Mouse (Mus musculus) lung, postnatal 4 days (tissue): ENCODE measurements around the gene Casz1.

Source experiments
- DNase-seq, 2 experiments: peaks; one replicate each; pipeline ENCODE4 v3.0.0; 2021

Casz1 gene

GRCm38 (mm10) chr4:148804137-148804779 lies at the start of gene Casz1:
TSS of gene Casz1 (plus strand) at chr4:148804429.
- DNase-seq = peak; percentile 96 to 97

DNA sequence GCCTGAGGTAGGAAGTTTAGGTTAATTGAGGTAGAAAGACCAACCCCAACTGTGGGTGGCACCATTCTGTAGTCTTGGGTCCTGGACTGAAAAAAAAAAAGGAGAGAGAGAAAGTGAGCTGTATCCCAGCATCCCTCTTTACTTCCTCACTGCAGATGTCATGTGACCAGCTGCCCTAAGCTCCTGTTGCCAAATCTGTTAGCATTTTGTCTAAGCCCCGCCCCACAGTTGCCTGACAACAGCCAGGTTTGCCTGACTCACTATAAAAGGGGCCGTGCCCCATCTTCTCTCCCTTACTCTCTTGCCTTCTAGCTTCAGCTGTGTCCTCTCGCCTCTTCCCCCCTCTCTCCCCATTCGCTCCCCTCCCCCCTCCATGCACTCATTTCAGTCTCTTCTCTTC lies 45.4 kb upstream of the Casz1 start:
- DNase-seq = no peak

GRCm38 (mm10) chr4:148760152-148760551 lies 44.1 kb upstream of the Casz1 start:
- DNase-seq = no peak

GRCm38 (mm10) chr4:148766021-148766775 lies 38.0 kb upstream of the Casz1 start:
- DNase-seq = no peak

GRCm38 (mm10) chr4:148767655-148768305 lies 36.4 kb upstream of the Casz1 start:
- no peak for DNase-seq

GRCm38 (mm10) chr4:148768649-148769048 lies 35.6 kb upstream of the Casz1 start:
- peak; percentile 8 to 38 for DNase-seq

DNA sequence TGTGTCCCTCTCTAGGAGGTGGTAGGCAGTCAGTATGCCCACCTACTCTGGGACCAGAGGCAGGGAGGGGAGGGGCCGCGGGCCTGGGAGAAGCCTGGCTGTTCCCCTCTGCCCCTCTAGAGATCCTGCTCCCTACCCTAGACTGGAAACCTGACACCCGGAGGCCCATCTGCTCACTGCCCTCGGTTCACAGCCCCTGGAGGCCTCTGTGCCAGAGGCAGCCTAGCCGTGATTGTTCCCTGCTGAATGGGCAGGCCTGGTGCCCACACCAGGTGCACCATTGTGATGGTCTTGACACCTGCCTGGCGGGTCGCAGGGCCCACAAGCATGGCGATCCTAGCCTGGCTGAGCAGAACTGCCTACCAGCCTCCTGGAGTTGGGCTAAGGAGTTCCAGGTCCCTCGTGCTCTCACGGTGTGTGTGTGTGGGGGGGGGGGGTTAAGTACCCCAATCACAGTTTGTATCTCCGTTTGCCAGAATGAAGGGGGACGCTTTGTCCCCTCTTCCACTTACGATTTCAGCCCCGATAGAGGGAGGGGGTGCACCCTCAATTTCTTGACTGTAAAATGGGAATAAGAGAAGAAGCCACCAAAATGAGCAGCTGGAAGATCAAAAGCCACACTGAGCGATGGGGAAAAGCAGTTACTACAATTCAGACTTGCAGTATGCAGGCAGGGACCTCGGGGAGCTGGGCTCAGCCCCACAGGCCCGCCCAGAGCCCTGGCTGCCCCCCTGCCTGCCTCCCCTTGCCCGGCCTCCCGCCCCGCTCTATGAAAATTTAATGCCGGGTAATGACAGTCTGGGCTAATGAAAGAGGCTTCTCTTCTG lies 33.4 kb upstream of the Casz1 start:
- no peak for DNase-seq

DNA sequence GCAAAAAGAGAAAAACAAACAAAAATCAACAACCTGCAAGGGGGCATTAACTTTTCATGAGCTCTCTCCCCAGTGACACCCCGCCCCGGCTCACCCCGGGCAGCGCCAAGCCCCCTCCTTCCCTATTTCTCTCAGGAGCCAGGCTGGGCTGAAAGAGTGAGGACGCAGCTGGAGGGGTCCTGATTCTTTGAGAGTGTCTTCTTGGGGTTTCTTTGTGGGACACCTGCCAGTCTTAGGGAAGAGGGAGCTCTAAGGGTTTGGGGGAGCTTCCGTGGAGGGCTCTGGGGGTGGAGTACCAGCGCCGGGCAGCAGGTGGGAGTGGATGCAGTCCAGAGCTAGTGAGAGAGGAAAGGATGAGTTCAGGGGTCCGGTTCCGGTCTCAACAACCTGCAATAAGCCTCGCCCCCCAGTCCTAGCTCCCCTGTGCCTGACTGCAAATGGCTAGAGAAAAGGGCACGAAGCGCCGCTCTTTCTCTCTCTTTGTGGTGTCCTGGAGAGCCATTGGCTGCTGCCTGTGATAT lies 32.8 kb upstream of the Casz1 start:
- DNase-seq = no peak

DNA sequence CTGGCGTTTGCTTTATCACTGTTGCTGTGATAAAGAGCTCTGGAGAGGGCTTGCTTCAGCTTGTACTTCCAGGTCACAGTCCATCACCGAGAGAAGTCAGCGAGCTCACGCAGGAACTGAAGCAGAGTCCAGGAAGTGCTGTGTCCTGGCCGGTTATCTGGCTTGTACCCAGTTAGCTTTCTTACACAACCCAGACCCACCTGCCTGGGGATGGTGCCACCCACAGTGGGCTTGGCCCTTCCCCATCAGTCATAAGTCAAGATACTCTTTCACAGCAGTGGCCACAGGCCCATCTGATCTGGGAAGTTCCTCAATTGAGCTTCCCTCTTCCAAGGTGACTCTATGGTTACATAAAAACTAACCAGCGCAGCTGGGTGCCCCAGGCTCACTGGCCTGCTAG lies 31.6 kb upstream of the Casz1 start:
- DNase-seq = peak in 1 of 2 experiments; percentile 10

DNA sequence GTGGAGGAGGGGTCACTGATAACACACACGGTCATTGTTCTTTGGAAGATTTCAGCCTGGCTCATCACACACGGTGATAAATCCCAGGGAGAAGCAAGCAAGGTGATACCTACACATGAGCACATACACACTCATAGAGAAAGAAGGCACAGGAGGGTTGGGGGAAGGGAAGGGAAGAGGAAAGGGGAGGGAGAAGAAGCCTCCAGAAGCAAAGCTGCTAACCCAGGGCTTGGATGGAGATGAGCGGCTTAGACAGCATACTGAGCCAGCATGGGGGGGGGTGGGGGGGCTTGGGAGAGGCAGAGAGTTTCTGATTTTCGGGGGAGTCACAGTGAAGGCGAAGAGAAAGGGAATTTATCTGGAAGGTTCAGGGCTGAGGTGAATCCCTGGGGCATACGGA lies 30.2 kb upstream of the Casz1 start:
- no peak for DNase-seq

DNA sequence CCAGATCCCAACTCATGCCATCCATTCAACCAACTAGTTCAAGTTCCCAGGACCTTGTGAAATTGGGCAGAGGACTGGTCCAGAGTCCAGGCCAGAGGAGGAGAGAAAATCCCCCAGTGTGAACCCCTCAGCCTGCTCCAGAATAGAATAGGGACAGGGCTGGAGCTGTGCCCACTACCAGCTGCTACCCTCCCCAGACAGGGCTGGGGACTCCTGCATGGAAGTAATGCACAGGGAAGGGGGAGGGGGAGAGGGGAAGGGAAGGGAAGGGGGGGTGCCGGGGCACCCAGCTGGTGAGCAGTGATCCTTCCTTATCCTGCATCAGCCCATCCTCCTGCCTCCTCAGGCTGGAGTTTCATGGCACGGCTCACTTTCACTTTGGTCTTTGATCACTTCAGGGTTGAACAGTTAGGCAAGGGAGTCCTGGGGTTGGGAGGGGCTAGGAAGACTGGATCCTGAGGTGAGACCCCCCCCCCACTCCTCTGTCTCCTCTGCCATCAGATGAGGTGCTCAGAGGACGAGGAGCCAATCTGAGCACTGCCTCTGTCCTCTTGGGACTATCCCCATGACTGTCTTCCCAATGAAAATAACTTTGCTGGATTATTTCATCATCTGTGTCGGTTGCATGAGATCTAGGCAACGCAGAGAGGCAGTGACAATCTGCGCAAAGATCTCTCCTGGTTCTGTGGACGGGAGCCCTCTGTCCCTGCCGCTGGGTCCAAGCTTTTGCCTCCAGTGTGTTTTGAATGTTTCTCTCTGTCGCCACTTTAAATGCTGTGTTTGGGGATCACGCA lies 28.6 kb upstream of the Casz1 start:
- no peak for DNase-seq

DNA sequence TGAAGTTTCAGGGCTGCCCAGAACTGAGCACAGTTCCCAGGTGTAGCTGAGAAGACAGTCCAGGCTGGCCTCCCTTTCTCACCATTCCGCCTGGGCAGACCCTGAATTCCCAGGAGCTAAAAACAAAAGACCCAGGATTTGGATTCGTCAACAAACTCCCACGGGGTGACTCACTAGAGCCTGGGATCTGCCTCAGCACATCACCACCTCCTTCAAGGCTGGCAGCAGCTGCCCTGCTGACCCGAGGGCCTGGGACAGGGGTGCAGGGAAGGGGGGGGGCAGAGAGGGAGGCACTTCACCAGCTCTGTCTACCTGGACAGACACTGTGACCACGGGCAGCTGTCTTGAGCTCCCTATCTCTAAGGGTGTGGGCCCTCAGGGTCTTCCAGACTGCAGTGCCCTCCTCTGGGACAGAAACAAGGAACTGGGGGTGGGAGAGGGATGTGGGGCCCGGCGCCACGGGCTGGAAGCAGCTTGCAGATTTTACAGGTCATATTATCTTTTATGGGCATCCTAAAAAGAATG lies 24.1 kb upstream of the Casz1 start:
- no peak for DNase-seq

DNA sequence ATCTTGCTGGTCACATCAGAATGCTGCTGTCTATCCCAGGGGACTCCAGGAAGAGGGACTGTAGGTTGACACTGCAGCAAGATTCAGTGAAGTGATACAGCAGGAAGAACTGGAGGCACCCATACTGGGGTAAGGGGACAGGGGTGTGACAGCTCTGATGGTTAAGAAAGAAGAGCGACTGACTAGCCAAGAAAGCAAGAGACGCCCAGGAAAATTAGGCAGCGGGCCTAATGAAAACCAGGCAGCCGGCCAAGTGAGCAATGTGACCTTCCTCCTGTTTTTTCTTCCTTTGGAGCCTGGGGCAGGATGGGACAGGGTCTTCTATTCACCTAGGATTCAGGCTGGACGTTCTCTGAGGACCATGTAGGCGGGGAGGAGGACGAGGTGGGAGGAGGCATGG lies 22.7 kb upstream of the Casz1 start:
- DNase-seq = peak in 1 of 2 experiments; percentile 41

GRCm38 (mm10) chr4:148782880-148783279 lies 21.3 kb upstream of the Casz1 start:
- DNase-seq = no peak

DNA sequence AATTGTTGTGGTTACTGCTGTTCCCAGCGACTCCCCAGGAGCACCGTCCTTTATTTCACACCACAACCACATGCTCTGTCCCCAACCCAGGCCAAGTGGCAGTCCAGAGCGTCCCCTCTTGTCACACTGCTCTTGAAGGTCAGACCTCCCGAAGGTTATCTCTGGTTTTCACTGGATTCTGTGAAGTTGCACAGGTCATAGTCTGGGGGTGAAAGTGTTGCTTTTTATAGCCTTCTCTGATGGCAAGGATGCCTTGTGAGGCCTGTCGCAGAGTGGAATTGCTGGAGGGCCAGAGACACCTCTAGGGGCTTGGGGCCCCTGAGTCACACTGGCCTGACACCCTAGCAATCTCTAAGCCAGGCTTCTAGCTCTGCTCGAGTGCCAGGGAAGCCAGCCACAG lies 20.5 kb upstream of the Casz1 start:
- no peak for DNase-seq

DNA sequence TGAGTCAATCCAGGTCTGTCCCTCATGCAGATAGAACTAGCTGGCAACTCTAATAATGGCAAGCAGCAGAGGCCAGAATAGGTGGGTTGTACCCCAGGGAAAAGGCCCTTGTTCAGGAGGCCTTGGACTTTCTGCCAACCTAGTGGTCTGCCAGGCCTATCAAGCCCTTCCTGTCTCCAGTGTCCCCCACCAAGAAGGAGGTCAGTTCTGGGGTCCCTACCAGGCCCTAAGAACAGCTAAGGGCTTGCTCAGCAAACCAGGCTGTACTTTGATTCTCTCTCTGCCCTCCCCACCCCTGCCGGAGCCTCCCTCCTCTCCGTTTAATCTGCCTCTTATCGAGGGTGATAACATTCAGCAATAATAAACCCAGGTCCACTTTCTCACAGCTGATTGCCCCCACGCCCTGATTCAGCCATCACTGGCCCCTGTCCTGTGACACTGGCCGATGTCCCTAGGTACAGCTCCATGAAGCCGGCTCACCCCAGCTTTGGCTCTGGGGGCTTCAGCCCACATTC lies 19.1 kb upstream of the Casz1 start:
- DNase-seq = no peak

- DNase-seq = no peak
Measured at GRCm38 (mm10) chr4:148785995-148786394, 18.2 kb upstream of the Casz1 start.

DNA sequence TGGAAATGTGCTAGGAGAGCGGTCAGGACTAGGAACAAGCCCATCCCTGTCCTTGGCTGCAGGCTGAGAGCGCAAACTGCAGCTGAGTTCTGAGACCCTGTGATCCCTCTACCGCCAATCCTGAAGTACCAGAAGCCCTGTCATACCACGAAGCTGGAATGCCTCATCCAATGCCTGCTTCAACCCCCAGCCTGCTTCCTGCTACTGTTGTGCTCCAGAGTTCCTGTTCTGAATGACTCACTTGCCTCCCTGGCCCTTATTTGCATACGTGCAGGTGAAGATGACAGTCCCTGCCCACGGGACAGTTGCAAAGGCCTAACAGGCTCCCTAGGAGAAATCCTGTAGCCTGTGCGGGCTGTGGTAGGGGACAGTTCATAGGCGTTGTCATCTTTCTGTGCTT lies 13.3 kb upstream of the Casz1 start:
- no peak for DNase-seq

DNA sequence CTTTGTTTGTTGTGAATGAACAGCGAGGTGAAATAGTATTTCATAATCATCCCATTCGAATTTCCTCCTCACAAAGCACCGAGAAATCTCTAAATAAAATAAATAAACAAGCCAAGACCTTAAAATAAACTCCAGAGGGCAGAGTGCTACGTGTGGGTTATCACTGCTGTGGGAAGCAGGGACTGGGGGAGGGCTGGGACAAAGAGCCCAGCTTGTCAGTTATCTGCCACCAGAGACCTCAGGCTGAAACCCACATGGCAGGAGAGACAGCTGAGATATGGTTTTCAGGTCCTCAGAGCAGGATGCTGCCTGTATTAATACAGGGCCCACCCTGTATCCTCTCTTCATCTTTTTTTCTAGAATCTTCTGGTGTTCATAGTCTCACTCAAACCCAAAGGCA lies 9.2 kb upstream of the Casz1 start:
- no peak for DNase-seq

GRCm38 (mm10) chr4:148797475-148798324 lies 6.5 kb upstream of the Casz1 start:
- peak; percentile 76 to 93 for DNase-seq

DNA sequence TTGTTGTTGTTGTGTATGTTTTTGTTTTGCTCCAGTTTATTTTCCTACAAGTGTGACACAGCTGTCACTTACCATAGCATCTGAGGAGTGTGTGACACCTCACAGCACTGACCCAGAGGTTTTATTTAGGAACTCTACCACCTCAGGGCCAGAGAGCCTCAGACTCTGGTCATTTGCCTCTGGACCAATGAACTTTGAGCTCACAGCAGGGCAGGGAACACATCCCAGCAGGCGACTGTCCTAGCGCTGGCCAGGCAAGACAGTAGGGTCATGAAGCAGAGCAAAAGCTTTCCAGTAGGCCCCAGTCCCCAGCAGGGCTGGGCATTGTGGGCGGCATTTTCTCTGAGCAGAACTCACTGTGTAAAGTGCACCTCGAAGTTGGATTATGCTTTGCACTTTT lies 1.2 kb upstream of the Casz1 start:
- no peak for DNase-seq
